Mouse (Mus musculus) hindbrain, embryonic 13.5 days (tissue): Measurements from ENCODE around the gene Vmn1r155. TPM values are rescaled to one million over a fixed set of nuclear protein-coding genes. Genes with fewer than 3 reads are reported as not detected.
"Not testable (repeated sequence)": the region's sequence is repeated elsewhere in the genome, so short reads cannot be mapped to it uniquely, and the experiment has no call there.

Experiments used
- ATAC-seq: fragments of 200-750 bp; cut with Nextera tagmentation; 2 replicates; pipeline ENCODE4 v1.8.0; 2017; ENCODE audit warnings: moderate TSS enrichment; ENCODE audit not compliant: low FRiP score
- H3K27ac ChIP-seq: fragments of 300-500 bp; sonication (generic); 2 replicates; pipeline ENCODE4 v1.5.1; 2015; ENCODE audit warnings: inconsistent platforms, mild to moderate bottlenecking, moderate library complexity
- H3K27me3 ChIP-seq: fragments of 300-500 bp; sonication (generic); 2 replicates; pipeline ENCODE4 v1.6.1; 2015; ENCODE audit warnings: mild to moderate bottlenecking, inconsistent platforms
- H3K36me3 ChIP-seq: fragments of 300-500 bp; sonication (generic); 2 replicates; pipeline ENCODE4 v1.6.1; 2015; ENCODE audit warnings: mild to moderate bottlenecking, inconsistent platforms
- H3K4me1 ChIP-seq: fragments of 300-500 bp; sonication (generic); replicated peaks from 2 replicates; pipeline ENCODE4 v1.6.1; 2015; ENCODE audit warnings: inconsistent platforms
- H3K4me2 ChIP-seq: fragments of 300-500 bp; sonication (generic); 2 replicates; pipeline ENCODE4 v1.6.1; 2015; ENCODE audit warnings: inconsistent platforms, mild to moderate bottlenecking, moderate library complexity
- H3K4me3 ChIP-seq: fragments of 300-500 bp; sonication (generic); 2 replicates; pipeline ENCODE4 v1.5.1; 2015; ENCODE audit warnings: mild to moderate bottlenecking, inconsistent platforms
- H3K9ac ChIP-seq: fragments of 300-500 bp; sonication (generic); 2 replicates; pipeline ENCODE4 v1.6.1; 2015; ENCODE audit warnings: mild to moderate bottlenecking, inconsistent platforms
- H3K9me3 ChIP-seq: fragments of 300-500 bp; sonication (generic); 2 replicates; pipeline ENCODE4 v1.6.1; 2016; ENCODE audit warnings: inconsistent platforms
- WGBS: fragments of 180-500 bp; shearing (Covaris S2); methylation state at CpG from one replicate; pipeline ENCODE4 v1.1.7; 2015; 5-methylcytosine and 5-hydroxymethylcytosine counted together
- polyA plus RNA-seq: library from polyadenylated mRNA; unstranded; fragments of >200 nt; fragmentation: Nextera tagmentation; extraction: Ambion mirVana; gene quantifications from 2 replicates; pipeline ENCODE4 v1.2.1, GENCODE M21; 2015

Gene Vmn1r155
- not detected in 2 replicates for polyA plus RNA-seq

GRCm38 (mm10) chr7:22657718-22658117 lies at the start of gene Vmn1r155:
TSS of gene Vmn1r155 (plus strand) at chr7:22658018.
- not testable (repeated sequence) for H3K27ac ChIP-seq, H3K4me1 ChIP-seq, H3K27me3 ChIP-seq, H3K9me3 ChIP-seq, H3K9ac ChIP-seq, H3K4me2 ChIP-seq, ATAC-seq, H3K4me3 ChIP-seq, H3K36me3 ChIP-seq
- no CpG with 5 or more reads among the region's 3 CpGs for WGBS

DNA sequence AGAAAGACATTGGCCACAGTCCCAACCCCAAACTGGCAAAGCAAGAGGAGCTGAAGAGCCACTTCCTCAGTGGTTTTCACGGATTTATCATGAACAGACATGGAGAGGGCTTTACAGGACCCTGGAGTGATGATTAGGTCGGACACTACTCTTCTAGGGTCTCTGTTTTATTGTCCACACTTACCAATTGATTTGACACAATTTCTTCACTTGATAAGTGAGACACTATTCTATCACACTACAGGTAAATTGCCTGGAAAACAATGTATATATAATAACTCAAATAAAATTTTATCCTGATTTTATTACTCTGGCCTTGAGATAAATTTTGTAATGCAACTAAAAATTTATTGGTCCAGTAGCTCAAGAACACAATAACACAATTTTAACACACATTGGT lies 34.4 kb downstream of the Vmn1r155 start, which contains the start of gene Gm8693:
Gene Gm8693, minus strand, starts transcription at position 101 of the 400 bp plus-strand sequence.
- H3K27me3 ChIP-seq, ATAC-seq, H3K27ac ChIP-seq, H3K4me3 ChIP-seq, H3K9ac ChIP-seq, H3K36me3 ChIP-seq, H3K4me1 ChIP-seq, H3K9me3 ChIP-seq, H3K4me2 ChIP-seq: not testable (repeated sequence)
- WGBS, result no CpG with 5 or more reads among the region's 2 CpGs

Other genes with a start within 250 kb of the Vmn1r155 start
- gene Vmn1r148, start 244.4 kb upstream of the Vmn1r155 start, polyA plus RNA-seq, result not detected in 2 replicates
- not detected in 2 replicates for gene Vmn1r149, start 219.8 kb upstream of the Vmn1r155 start, polyA plus RNA-seq
- gene Gm10665, start 193.9 kb upstream of the Vmn1r155 start, polyA plus RNA-seq, result not detected in 2 replicates
- not detected in 2 replicates for gene Vmn1r151, start 158.3 kb upstream of the Vmn1r155 start, polyA plus RNA-seq
- gene Vmn1r152, start 135.1 kb upstream of the Vmn1r155 start, polyA plus RNA-seq, result not detected in 2 replicates
- gene Gm8677, start 123.1 kb upstream of the Vmn1r155 start, polyA plus RNA-seq, result not detected in 2 replicates
- gene Gm4201, start 92.7 kb upstream of the Vmn1r155 start, polyA plus RNA-seq, result not detected in 2 replicates
- not detected in 2 replicates for gene Gm4565, start 69.9 kb upstream of the Vmn1r155 start, polyA plus RNA-seq
- not detected in 2 replicates for gene Gm8693, start 34.3 kb downstream of the Vmn1r155 start, polyA plus RNA-seq
- not detected in 2 replicates for gene Gm4567, start 61.7 kb downstream of the Vmn1r155 start, polyA plus RNA-seq
- not detected in 2 replicates for gene Vmn1r157, start 103.7 kb downstream of the Vmn1r155 start, polyA plus RNA-seq
- gene Vmn1r158, start 132.8 kb downstream of the Vmn1r155 start, polyA plus RNA-seq, result not detected in 2 replicates
- not detected in 2 replicates for gene Vmn1r159, start 185.6 kb downstream of the Vmn1r155 start, polyA plus RNA-seq
- not detected in 2 replicates for gene Vmn1r160, start 213.2 kb downstream of the Vmn1r155 start, polyA plus RNA-seq